Mouse (Mus musculus): ENCODE data around the gene Mettl2.

- no peak for TF ChIP-seq CTCF (IDR thresholded peaks at IDR 0.05; ENCODE audit: low read depth)
- TF ChIP-seq EP300 (optimal IDR thresholded peaks at IDR 0.05): no peak
Observed at GRCm38 (mm10) chr11:105141115-105141514, 14.9 kb downstream of the Mettl2 start.

All from stomach, postnatal 0 days (tissue).